Mouse (Mus musculus) small intestine, adult 2 months (tissue): ENCODE measurements around the gene Cygb.

Source experiments
- CTCF ChIP-seq: fragments of 200-500 bp; IDR thresholded peaks from 2 replicates; pipeline ENCODE4 v1.5.1; 2012; ENCODE audit warnings: low read depth, mild to moderate bottlenecking, control low read depth, inconsistent platforms, low read length, moderate library complexity, mixed read lengths; ENCODE audit not compliant: insufficient replicate concordance, insufficient read length; ENCODE audit errors: extremely low read depth
- POLR2A ChIP-seq: fragments of 200-500 bp; IDR thresholded peaks from 2 replicates; pipeline ENCODE4 v1.6.1; 2012; ENCODE audit warnings: low read depth, mild to moderate bottlenecking, control low read depth, inconsistent platforms, low read length, moderate library complexity

DNA sequence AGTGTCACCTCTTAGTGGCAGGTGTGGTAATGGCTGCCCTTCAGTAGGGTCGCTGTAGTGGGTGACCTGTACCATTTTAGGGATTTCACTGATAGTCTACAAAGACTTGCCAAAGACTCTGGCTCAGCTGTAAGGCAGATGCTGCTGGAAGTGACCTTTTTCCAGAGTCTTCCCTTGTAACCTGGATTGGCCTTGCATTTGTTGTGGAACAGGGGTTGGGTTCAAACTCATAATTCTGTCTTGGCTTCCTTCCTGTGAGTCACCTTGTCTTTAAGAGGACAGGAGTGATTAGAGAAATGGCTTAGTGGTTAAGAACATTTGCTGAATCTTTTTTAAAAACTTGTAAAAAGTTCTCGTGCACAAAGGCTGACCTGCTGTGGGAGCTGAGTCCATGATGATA lies 19.3 kb upstream of the Cygb start:
- TF ChIP-seq CTCF (no peak), POLR2A (no peak)
